Mouse (Mus musculus) left cerebral cortex, adult 18-20 months (tissue): ENCODE results near the gene Eif2d. TPM values are rescaled to one million over a fixed set of nuclear protein-coding genes. Genes with fewer than 3 reads are reported as not detected.

ENCODE experiments used
- DNase-seq, 2 experiments: peaks; one replicate each; pipeline ENCODE4 v3.0.0; 2021 to 2022; ENCODE audit warnings: low spot score in 2 of 2, mixed read lengths in 1 of 2
- total RNA-seq, 2 experiments: library from RNA; stranded (reverse); gene quantifications; 2 replicates each; pipeline ENCODE4 v1.2.3; 2021

The Eif2d gene
- total RNA-seq, 2 experiments from 2014 or later = 35.0 to 37.5 TPM

DNA sequence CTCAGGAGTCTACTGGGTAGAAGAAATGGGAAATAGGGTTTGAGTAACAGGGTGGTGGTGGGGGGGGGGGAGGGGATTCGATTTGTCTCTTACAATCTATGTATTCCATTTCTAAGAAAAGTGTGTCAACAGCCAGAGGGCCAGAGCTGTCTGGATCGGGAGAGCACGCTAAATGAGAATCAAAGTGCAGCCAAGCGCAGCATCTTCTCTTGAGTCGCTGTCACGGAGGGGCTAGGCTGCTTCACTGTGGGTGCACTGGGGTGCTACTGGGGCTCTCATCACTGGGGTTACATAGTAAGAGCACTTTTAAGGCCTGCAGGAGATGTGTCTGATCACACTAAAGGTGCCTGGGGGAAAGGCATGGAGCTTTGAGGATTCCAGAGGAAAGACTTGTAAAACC, 55.8 kb downstream of the Eif2d start:
- no peak for DNase-seq

DNA sequence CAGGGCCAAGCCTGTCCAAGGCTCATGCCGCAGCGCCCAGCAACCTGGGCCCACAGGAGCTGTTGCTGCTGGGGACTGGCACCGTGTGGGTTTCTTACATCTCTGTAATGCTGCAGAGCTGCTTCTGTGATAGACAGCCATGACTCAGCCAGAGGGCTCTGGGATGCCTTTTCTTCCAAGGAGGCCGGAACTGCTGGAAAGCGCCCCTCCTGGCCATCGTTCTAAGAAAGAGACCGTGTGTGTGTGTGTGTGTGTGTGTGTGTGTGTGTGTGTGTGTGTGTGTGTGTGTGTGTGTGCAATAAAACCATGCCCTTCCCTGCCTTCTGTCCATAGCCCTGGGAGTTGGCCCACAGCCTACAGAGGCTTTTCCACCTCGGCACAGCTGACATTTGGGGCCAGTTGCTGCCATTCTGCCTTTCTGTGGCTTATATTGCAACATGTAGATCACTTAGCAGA, 57.0 kb downstream of the Eif2d start:
- peak in 1 of 2 experiments; percentile 18 for DNase-seq

- no peak for DNase-seq
Measured at GRCm38 (mm10) chr1:131211655-131212054, 58.7 kb downstream of the Eif2d start.

GRCm38 (mm10) chr1:131212956-131213355, 60.0 kb downstream of the Eif2d start:
- DNase-seq = no peak

GRCm38 (mm10) chr1:131213361-131213760, 60.4 kb downstream of the Eif2d start:
- DNase-seq = peak in 1 of 2 experiments; percentile 23

DNA sequence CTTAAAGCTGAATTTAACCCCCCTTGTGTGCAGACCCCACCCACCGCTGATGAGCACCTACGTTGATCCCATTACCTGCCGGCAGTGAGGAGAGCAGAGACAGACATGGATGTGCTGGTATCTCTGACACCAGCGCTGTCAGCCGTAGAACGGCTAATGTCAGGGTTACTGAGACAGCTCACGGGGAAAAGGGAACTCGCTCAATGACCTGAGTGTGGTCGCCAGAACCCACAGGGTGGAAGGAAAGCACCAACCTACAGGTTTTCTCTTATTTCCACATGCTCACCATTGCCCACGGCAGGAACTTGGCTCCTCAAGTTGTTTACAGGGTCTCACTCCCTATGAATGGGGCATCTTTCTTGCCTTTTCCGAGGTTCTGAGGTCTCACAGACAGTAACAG, 66.0 kb downstream of the Eif2d start:
- DNase-seq = no peak

GRCm38 (mm10) chr1:131221822-131222590, 69.0 kb downstream of the Eif2d start:
- DNase-seq = no peak

DNA sequence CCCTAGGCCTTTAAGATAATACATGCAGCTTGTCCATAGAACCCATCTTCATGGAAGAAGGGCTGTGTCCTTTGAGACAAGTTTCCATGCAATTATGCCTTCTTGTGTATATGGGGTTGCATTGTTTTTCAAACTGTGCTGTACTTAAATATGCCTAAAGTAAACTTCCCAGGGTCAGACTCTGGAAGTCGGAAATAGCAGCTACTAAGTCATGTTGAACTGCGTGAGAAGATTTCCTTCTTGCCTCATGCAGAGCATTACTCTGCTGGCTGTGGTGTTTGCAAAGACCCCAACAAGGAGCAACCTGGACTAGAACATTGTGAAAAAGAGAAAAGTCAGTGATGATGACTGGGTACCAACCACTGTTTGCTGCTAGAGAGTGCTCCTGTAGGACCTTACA, 70.4 kb downstream of the Eif2d start:
- no peak for DNase-seq

DNA sequence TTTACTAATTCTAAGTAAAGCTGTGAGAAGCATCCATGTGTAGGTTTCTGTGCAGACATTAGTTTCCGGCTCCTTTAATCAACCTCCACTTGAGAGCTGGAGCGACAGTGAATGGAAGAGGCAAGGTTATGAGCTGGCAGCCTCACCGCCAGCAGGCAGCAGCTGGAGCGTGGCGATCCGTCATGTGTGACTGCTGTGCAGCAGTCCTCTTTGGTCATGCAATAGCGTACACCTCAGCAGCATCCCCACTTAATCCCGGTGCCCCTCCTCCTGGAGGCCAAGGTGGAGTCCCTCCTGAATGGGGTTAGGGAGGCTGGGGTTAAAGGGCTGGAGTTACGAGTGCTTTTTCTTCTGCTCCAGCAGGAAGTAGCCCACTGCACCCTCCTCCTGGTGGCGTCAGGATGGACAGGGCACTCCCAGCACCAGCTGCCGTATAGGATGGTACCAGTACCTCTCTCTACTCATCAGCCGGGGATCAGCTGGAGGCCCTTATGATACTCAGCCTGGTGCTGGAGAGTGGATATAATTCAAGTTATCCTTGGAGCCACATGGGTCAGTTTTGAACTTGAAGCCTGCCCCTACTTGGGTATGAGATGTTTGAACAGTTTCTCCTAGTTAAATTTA, 72.0 kb downstream of the Eif2d start:
- DNase-seq = no peak

GRCm38 (mm10) chr1:131228225-131228624, 75.2 kb downstream of the Eif2d start:
- DNase-seq = no peak

- no peak for DNase-seq
Measured at GRCm38 (mm10) chr1:131228659-131229058, 75.7 kb downstream of the Eif2d start.

GRCm38 (mm10) chr1:131233527-131233926, 80.5 kb downstream of the Eif2d start:
- DNase-seq = no peak

GRCm38 (mm10) chr1:131236077-131236476, 83.1 kb downstream of the Eif2d start:
- DNase-seq = no peak

Other genes with a start within 250 kb of the Eif2d start
- not detected for gene Il20, start 241.7 kb upstream of the Eif2d start, total RNA-seq
- not detected for gene Il19, start 213.1 kb upstream of the Eif2d start, total RNA-seq
- not detected for gene Il10, start 133.3 kb upstream of the Eif2d start, total RNA-seq
- gene Mapkapk2, start 55.4 kb upstream of the Eif2d start, total RNA-seq = 10 to 100 TPM; 35.8 to 37.2 TPM
- 10 to 100 TPM; 14.9 to 16.7 TPM for gene Dyrk3, start 14.8 kb upstream of the Eif2d start, total RNA-seq
- 10 to 100 TPM; 27.7 to 28.1 TPM for gene Rassf5, start 92.1 kb downstream of the Eif2d start, total RNA-seq
- 1 to 10 TPM; 1.5 to 1.8 TPM for gene Ikbke, start 126.4 kb downstream of the Eif2d start, total RNA-seq